Mouse (Mus musculus) midbrain, embryonic 12.5 days (tissue): Measurements from ENCODE around the gene Cep104. TPM values are rescaled to one million over a fixed set of nuclear protein-coding genes. Genes with fewer than 3 reads are reported as not detected.

ENCODE experiments used
- ATAC-seq: fragments of 200-750 bp; cut with Nextera tagmentation; 2 replicates; pipeline ENCODE4 v1.8.0; 2017; ENCODE audit warnings: low read depth, moderate TSS enrichment, moderate library complexity; ENCODE audit not compliant: low FRiP score
- H3K27ac ChIP-seq: fragments of 300-500 bp; sonication (generic); replicated peaks from 2 replicates; pipeline ENCODE4 v1.5.1; 2016; ENCODE audit warnings: mild to moderate bottlenecking
- H3K27me3 ChIP-seq: fragments of 300-500 bp; sonication (generic); 2 replicates; pipeline ENCODE4 v1.6.1; 2016; ENCODE audit warnings: mild to moderate bottlenecking
- H3K36me3 ChIP-seq: fragments of 300-500 bp; sonication (generic); 2 replicates; pipeline ENCODE4 v1.6.1; 2016
- H3K4me1 ChIP-seq: fragments of 300-500 bp; sonication (generic); 2 replicates; pipeline ENCODE4 v1.6.1; 2016
- H3K4me2 ChIP-seq: fragments of 300-500 bp; sonication (generic); replicated peaks from 2 replicates; pipeline ENCODE4 v1.6.1; 2016; ENCODE audit warnings: mild to moderate bottlenecking, moderate library complexity
- H3K4me3 ChIP-seq: fragments of 300-500 bp; sonication (generic); 2 replicates; pipeline ENCODE4 v1.5.1; 2016; ENCODE audit warnings: mild to moderate bottlenecking
- H3K9ac ChIP-seq: fragments of 300-500 bp; sonication (generic); replicated peaks from 2 replicates; pipeline ENCODE4 v1.6.1; 2016; ENCODE audit warnings: mild to moderate bottlenecking, moderate library complexity
- H3K9me3 ChIP-seq: fragments of 300-500 bp; sonication (generic); 2 replicates; pipeline ENCODE4 v1.6.1; 2016; ENCODE audit warnings: mild to moderate bottlenecking
- WGBS: fragments of 180-500 bp; shearing (Covaris S2); methylation state at CpG from one replicate; pipeline ENCODE4 v1.1.7; 2016; 5-methylcytosine and 5-hydroxymethylcytosine counted together
- polyA plus RNA-seq: library from polyadenylated mRNA; unstranded; fragments of >200 nt; fragmentation: Nextera tagmentation; extraction: Ambion mirVana; gene quantifications from 2 replicates; pipeline ENCODE4 v1.2.1, GENCODE M21; 2016

Gene Cep104
- polyA plus RNA-seq, 1 experiment from 2014 or later: 23.3 TPM

DNA sequence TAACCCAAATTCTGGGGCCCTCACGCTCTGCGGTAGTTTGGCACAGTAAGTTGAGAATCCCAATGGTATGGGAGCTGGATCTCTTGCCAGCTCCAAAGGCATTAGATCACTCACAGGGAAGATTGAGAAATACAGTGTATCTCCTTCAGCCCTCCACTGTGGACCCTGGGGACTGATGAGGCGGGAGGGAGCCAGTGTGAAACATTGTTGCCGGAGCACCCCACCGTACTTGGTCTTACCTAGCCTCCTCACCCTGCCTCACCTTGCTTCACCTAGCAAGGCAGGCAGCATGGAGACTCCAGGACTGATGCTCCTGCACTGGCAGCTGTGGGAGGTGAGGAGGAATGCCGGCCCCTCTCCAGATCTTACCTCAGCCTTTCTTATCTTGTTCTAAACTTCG, 80.5 kb downstream of the Cep104 start:
- Histone ChIP-seq H3K4me3 (no peak overlapping the region), H3K9ac (no peak overlapping the region), H3K27me3 (no peaks in the 10 kb centered on the region), H3K9me3 (no peaks in the 10 kb centered on the region), H3K36me3 (no peaks in the 10 kb centered on the region), H3K4me2 (no peak overlapping the region), H3K27ac (no peak overlapping the region), H3K4me1 (no peaks in the 10 kb centered on the region)
- 90% methylated on average over 7 of the region's 7 CpGs for WGBS
- no peak for ATAC-seq

DNA sequence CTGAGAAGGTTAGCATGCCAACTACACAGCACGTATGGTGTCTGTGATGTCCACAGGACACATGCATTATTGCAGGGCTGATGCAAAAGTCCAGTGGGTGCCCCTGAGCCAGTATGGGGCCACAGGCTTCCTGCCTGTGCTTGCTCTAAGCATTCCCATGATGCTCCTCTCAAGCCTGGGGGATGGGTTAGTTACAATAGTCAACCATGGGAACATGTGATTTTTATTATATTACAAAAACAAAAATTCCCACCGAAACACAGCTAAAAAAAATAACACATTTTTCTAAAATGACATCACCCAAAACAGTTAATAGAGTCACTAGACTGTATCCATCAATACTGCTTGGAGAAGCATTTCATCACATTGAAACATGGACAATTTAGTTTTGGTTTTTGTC, 81.1 kb downstream of the Cep104 start:
- no peaks in the 10 kb centered on the region for H3K9me3 ChIP-seq
- no peaks in the 10 kb centered on the region for H3K36me3 ChIP-seq
- no peak overlapping the region for H3K27ac ChIP-seq
- no peaks in the 10 kb centered on the region for H3K27me3 ChIP-seq
- no peak overlapping the region for H3K9ac ChIP-seq
- H3K4me1 ChIP-seq: no peaks in the 10 kb centered on the region
- no peak for ATAC-seq
- 73% methylated on average over 2 of the region's 2 CpGs for WGBS
- no peak overlapping the region for H3K4me2 ChIP-seq
- H3K4me3 ChIP-seq: no peak overlapping the region

DNA sequence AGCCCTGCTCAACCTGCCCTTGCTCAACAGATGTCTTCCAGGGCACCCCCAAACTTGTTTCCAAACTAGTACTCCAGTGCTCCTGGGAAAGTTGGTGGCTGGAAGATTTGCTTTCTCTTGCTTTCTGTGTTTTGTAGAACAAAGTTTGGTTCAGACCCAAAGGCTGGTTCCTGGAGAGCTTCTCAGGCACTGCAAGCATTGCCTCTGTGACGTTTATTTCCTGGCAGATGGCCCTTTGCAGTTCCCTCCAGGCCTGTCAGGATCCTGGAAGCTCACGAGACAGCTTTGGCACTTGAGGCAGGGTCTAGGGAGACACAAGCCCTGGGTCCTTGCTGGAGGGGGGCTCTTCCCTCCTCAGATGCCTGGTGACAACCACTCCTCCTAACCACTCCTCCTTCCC, 81.7 kb downstream of the Cep104 start:
- no peak for ATAC-seq
- no peak overlapping the region for H3K9ac ChIP-seq
- no peak overlapping the region for H3K27ac ChIP-seq
- H3K27me3 ChIP-seq: no peaks in the 10 kb centered on the region
- WGBS: 70% methylated on average over 2 of the region's 2 CpGs
- H3K4me2 ChIP-seq: no peak overlapping the region
- H3K4me1 ChIP-seq: no peaks in the 10 kb centered on the region
- no peaks in the 10 kb centered on the region for H3K36me3 ChIP-seq
- no peaks in the 10 kb centered on the region for H3K9me3 ChIP-seq
- H3K4me3 ChIP-seq: no peak overlapping the region

DNA sequence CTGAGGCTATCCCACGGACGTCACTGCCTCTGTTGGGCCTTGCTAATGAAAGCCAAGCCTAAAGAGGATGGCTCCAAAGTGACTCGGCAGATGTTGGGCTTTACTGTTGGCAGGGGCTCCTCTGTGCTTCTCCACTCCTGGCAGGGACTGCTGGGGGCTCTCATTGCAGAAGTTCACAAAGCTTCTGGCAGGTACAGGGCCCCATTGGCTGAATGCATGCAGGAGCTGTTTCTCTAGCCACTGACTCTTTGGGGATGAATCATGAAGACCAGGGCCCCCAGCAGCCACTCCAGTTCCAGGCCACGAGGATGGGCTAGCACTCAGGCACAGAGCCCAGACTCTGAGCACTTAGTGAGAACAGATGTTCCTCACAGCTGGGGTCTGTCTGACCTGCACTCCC, 82.7 kb downstream of the Cep104 start:
- no peaks in the 10 kb centered on the region for H3K4me1 ChIP-seq
- 64% methylated on average over 4 of the region's 4 CpGs for WGBS
- no peaks in the 10 kb centered on the region for H3K27me3 ChIP-seq
- no peak overlapping the region for H3K4me3 ChIP-seq
- H3K27ac ChIP-seq: no peak overlapping the region
- no peaks in the 10 kb centered on the region for H3K36me3 ChIP-seq
- H3K4me2 ChIP-seq: no peak overlapping the region
- H3K9ac ChIP-seq: no peak overlapping the region
- ATAC-seq: no peak
- no peaks in the 10 kb centered on the region for H3K9me3 ChIP-seq

Other genes starting within 250 kb of the Cep104 start
- gene A430005L14Rik, start 18.0 kb upstream of the Cep104 start, polyA plus RNA-seq: 96.1 and 104 TPM in 2 replicates
- gene Dffb, start 68 bp upstream of the Cep104 start, polyA plus RNA-seq: 10.3 and 10.7 TPM in 2 replicates
- 31.4 and 34.8 TPM in 2 replicates for gene Lrrc47, start 36.5 kb downstream of the Cep104 start, polyA plus RNA-seq
- gene Smim1, start 51.0 kb downstream of the Cep104 start, polyA plus RNA-seq: 5.6 and 6.3 TPM in 2 replicates
- not detected in 2 replicates for gene Ccdc27, start 67.5 kb downstream of the Cep104 start, polyA plus RNA-seq
- gene Trp73, start 165.0 kb downstream of the Cep104 start, polyA plus RNA-seq: 0.47 and 0.84 TPM in 2 replicates
- gene Wrap73, start 167.2 kb downstream of the Cep104 start, polyA plus RNA-seq: 46.9 and 52.5 TPM in 2 replicates
- gene Tprgl, start 185.5 kb downstream of the Cep104 start, polyA plus RNA-seq: 149 and 164 TPM in 2 replicates
- gene Megf6, start 195.5 kb downstream of the Cep104 start, polyA plus RNA-seq: 21.3 and 29.5 TPM in 2 replicates